Mouse (Mus musculus): Measurements from ENCODE around the gene Sult2a8. TPM values are rescaled to one million over a fixed set of nuclear protein-coding genes. Genes with fewer than 3 reads are reported as not detected.
"Not testable (repeated sequence)": the region's sequence is repeated elsewhere in the genome, so short reads cannot be mapped to it uniquely, and the experiment has no call there.

Gene Sult2a8
- total RNA-seq (2014; rRNA removed), result not detected in 2 replicates
- not detected in 2 replicates for polyA plus RNA-seq (2015; fragmentation: Nextera tagmentation; extraction: Ambion mirVana)

DNA sequence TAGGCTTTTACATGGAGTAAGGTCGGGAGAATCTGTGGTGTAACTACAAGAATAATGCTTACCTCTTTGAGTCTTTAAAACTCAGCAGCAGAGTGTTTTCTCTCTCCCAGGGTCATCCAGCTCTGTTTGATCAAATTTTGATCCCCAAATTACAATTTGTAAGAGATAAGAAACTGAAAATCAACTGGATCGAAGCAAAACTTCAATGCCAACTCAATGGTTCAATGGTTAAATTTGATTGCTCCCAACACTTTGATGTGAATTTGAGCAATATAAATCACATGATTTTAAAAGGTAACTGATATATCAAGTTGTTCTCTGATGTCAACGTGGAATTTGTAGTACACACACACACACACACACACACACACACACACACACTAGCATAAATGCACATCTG lies at the start of gene Sult2a8:
Gene Sult2a8 (minus strand): TSS at position 236 of the 400 bp plus-strand sequence.
- DNase-seq, result no peak

GRCm38 (mm10) chr7:14494130-14494529 lies 47.6 kb upstream of the Sult2a8 start, which contains the start of gene Sult2a7:
Sult2a7 (minus strand) TSS chr7:14494230.
- DNase-seq, result no peak
- no peaks in the 10 kb centered on the region for H3K4me1 ChIP-seq (ENCODE audit: insufficient read depth)

More for the DNA sequence above, at the start of gene Sult2a8:
- Histone ChIP-seq H3K9ac (no peak within 1 kb of the TSS), H3K27me3 (ENCODE audit: insufficient read depth, low read length) (no peaks in the 10 kb centered on the region), H3K36me3 (ENCODE audit: insufficient read depth) (no peaks in the 10 kb centered on the region), H3K9me3 (ENCODE audit: low read length) (0 out of 2 replicates have a peak, but pooled peaks cover 3% of the 10 kb centered on the region), H3K27ac (ENCODE audit: low read depth, low read length) (no peak within 1 kb of the TSS), H3K4me1 (ENCODE audit: insufficient read depth) (no peaks in the 10 kb centered on the region), H3K4me3 (ENCODE audit: low read depth, low read length) (no peak within 1 kb of the TSS), H3K4me2 (ENCODE audit: low read depth) (no peak within 1 kb of the TSS)
- no peak for TF ChIP-seq CTCF (IDR thresholded peaks at IDR 0.05; ENCODE audit: low read depth)
- no peak for ATAC-seq
- 65% methylated on average over 3 of the region's 3 CpGs for WGBS

GRCm38 (mm10) chr7:14492886-14493285 lies 46.3 kb upstream of the Sult2a8 start:
- H3K4me3 ChIP-seq (ENCODE audit: low read depth, low read length), result no peak overlapping the region
- no peak overlapping the region for H3K9ac ChIP-seq
- H3K9me3 ChIP-seq (ENCODE audit: low read length), result peaks cover 5% of the 10 kb centered on the region; the same call in 1 of the 2 replicates
- no peak overlapping the region for H3K4me2 ChIP-seq (ENCODE audit: low read depth)
- DNase-seq (no peak), ATAC-seq (no peak)
- WGBS, result 74% methylated on average over 3 of the region's 3 CpGs
- no peaks in the 10 kb centered on the region for H3K36me3 ChIP-seq (ENCODE audit: insufficient read depth)
- no peak overlapping the region for H3K27ac ChIP-seq (ENCODE audit: low read depth, low read length)
- no peaks in the 10 kb centered on the region for H3K27me3 ChIP-seq (ENCODE audit: insufficient read depth, low read length)
- H3K4me1 ChIP-seq (ENCODE audit: insufficient read depth), result no peaks in the 10 kb centered on the region
- no peak for TF ChIP-seq CTCF (IDR thresholded peaks at IDR 0.05; ENCODE audit: low read depth)

More at GRCm38 (mm10) chr7:14494130-14494529, 47.6 kb upstream of the Sult2a8 start, which contains the start of gene Sult2a7:
- H3K9me3 ChIP-seq (ENCODE audit: low read length), result peaks cover 5% of the 10 kb centered on the region; the same call in 1 of the 2 replicates
- no peaks in the 10 kb centered on the region for H3K36me3 ChIP-seq (ENCODE audit: insufficient read depth)
- no peak within 1 kb of the TSS for H3K4me2 ChIP-seq (ENCODE audit: low read depth)
- WGBS, result 91% methylated on average over 4 of the region's 4 CpGs
- H3K9ac ChIP-seq, result no peak within 1 kb of the TSS
- H3K27me3 ChIP-seq (ENCODE audit: insufficient read depth, low read length), result no peaks in the 10 kb centered on the region
- no peak for TF ChIP-seq CTCF (IDR thresholded peaks at IDR 0.05; ENCODE audit: low read depth)
- no peak for ATAC-seq
- no peak within 1 kb of the TSS for H3K27ac ChIP-seq (ENCODE audit: low read depth, low read length)
- H3K4me3 ChIP-seq (ENCODE audit: low read depth, low read length), result no peak within 1 kb of the TSS

DNA sequence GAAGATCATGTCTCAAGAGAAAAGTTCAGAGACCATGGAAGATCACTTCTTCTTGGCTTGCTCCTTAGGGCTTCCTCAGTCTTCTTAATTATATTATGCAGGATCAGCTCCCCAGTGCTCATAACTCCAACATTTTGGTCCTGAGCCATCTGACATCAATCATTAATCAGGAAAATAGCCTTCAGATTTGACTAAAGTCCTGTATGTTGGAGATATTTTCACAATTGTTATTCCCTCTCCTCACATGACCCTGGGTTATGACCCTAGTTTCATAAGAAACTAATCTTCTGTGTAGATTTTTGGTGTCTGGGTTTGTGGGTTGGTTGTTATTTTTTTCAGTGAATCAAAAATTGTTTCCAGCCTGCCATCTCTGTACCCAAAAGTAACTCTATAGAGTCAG lies 7.0 kb downstream of the Sult2a8 start:
- Histone ChIP-seq H3K9ac (no peak overlapping the region), H3K4me2 (ENCODE audit: low read depth) (no peak overlapping the region), H3K27ac (ENCODE audit: low read depth, low read length) (no peak overlapping the region), H3K36me3 (ENCODE audit: insufficient read depth) (no peaks in the 10 kb centered on the region), H3K27me3 (ENCODE audit: insufficient read depth, low read length) (no peaks in the 10 kb centered on the region), H3K9me3 (ENCODE audit: low read length) (0 out of 2 replicates have a peak, but pooled peaks cover 8% of the 10 kb centered on the region), H3K4me3 (ENCODE audit: low read depth, low read length) (no peak overlapping the region), H3K4me1 (ENCODE audit: insufficient read depth) (no peaks in the 10 kb centered on the region)
- ATAC-seq (no peak), DNase-seq (no peak)
- TF ChIP-seq CTCF (IDR thresholded peaks at IDR 0.05; ENCODE audit: low read depth), result no peak

DNA sequence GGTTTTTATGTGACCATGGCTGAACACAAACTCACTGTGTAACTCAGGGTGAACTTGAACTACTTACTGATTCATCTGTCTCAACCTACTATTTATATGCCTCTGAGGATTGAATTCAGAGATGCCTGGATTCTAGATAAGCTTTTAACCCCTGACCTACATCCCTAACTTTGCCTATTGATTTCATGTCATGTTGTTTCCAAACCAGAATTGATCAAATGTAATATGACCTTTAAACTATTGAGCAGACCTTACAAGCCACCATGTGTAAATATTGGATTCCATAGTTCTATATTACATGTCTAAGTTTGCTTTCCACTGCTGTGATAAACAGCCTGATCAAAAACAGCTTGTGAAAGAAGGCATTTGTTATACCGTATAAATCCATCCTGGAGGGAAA lies 8.1 kb downstream of the Sult2a8 start:
- 74% methylated on average over 1 of the region's 1 CpGs for WGBS
- no peak for DNase-seq
- TF ChIP-seq CTCF (IDR thresholded peaks at IDR 0.05; ENCODE audit: low read depth), result no peak

DNA sequence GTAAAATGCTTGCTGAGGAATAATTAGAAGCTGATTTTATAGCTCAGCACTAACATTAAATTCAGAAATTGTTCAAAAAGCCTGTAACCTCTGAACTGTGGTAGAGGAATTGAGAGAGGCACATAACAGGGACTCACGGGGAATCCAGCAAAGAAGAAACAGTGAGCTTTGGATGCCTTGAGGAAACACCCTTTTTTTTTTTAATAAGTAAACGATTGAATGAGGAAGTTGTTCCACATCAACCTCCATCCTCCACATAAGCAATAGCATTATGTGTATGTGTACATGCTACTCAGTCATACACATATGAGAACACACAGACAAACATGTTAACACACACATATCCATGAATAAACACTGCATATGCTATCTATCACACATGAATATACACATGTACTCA lies 8.5 kb downstream of the Sult2a8 start:
- H3K4me2 ChIP-seq (ENCODE audit: low read depth), result no peak overlapping the region
- no peak for ATAC-seq
- TF ChIP-seq CTCF (IDR thresholded peaks at IDR 0.05; ENCODE audit: low read depth), result no peak
- H3K4me3 ChIP-seq (ENCODE audit: low read depth, low read length), result no peak overlapping the region
- 0 out of 2 replicates have a peak, but pooled peaks cover 5% of the 10 kb centered on the region for H3K9me3 ChIP-seq (ENCODE audit: low read length)
- no peak overlapping the region for H3K27ac ChIP-seq (ENCODE audit: low read depth, low read length)
- H3K36me3 ChIP-seq (ENCODE audit: insufficient read depth), result no peaks in the 10 kb centered on the region
- no peaks in the 10 kb centered on the region for H3K27me3 ChIP-seq (ENCODE audit: insufficient read depth, low read length)
- H3K4me1 ChIP-seq (ENCODE audit: insufficient read depth), result no peaks in the 10 kb centered on the region
- H3K9ac ChIP-seq, result no peak overlapping the region
- 87% methylated on average over 2 of the region's 2 CpGs for WGBS
- no peak for DNase-seq

More for the DNA sequence above, 8.1 kb downstream of the Sult2a8 start:
- Histone ChIP-seq H3K4me1 (ENCODE audit: insufficient read depth) (no peaks in the 10 kb centered on the region), H3K27me3 (ENCODE audit: insufficient read depth, low read length) (no peaks in the 10 kb centered on the region), H3K27ac (ENCODE audit: low read depth, low read length) (no peak overlapping the region), H3K9ac (no peak overlapping the region), H3K9me3 (ENCODE audit: low read length) (0 out of 2 replicates have a peak, but pooled peaks cover 5% of the 10 kb centered on the region), H3K36me3 (ENCODE audit: insufficient read depth) (no peaks in the 10 kb centered on the region), H3K4me3 (ENCODE audit: low read depth, low read length) (no peak overlapping the region), H3K4me2 (ENCODE audit: low read depth) (no peak overlapping the region)
- no peak for ATAC-seq

DNA sequence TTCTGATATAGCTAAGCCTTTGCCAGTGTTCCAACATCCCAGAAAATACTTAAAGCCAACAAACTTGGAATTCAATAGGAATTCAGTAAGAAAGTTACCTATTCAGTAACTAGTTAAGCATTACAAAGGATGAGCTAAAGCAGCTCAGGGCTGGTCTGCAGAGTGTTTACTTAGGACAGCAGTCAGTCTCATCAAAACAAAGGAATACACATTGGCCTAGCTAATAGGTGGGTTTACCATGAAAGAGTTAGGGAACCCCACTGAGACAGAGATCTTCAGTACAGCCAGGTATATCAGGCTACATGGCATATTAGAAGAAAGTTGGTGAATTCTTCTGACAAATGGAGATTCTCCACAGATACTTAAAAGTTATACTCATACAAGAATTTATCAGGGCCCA lies 47.2 kb downstream of the Sult2a8 start:
- H3K27me3 ChIP-seq (ENCODE audit: insufficient read depth, low read length); H3K9me3 ChIP-seq (ENCODE audit: low read length); H3K4me3 ChIP-seq (ENCODE audit: low read depth, low read length); H3K4me1 ChIP-seq (ENCODE audit: insufficient read depth); H3K9ac ChIP-seq; ATAC-seq; DNase-seq; H3K4me2 ChIP-seq (ENCODE audit: low read depth); H3K27ac ChIP-seq (ENCODE audit: low read depth, low read length); H3K36me3 ChIP-seq (ENCODE audit: insufficient read depth): not testable (repeated sequence)

All from forebrain, postnatal 0 days (tissue).